Mouse (Mus musculus): ENCODE results near the gene Tbk1. TPM values are rescaled to one million over a fixed set of nuclear protein-coding genes. Genes with fewer than 3 reads are reported as not detected.
A peak's percentile ranks its signal among the peaks of the same experiment; 100 is the strongest.

Gene Tbk1
- polyA plus RNA-seq, 1 experiment from 2014 or later: 25.9 TPM

DNA sequence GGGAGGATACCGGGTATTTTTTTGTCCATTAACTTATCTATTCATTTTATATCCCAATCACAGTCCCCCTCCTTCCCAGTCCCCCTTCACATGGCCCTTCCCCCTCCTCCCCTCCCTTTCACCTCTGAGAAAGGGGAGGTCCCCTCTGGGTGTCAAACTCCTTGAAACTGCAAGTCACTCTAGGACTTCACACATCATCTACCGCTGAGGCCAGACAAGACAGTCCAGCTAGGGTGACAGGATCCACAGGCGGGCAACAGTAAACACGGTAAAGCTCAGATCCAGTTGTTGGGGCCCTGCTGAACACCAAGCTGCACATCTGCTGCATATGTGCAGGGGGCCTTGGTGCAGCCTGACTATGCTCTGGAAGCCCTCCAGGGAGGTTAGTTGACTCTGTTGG lies 51.6 kb downstream of the Tbk1 start:
- Histone ChIP-seq H3K27me3 (replicated peaks; ENCODE audit: insufficient read depth, low read length) (no peaks in the 10 kb centered on the region), H3K36me3 (ENCODE audit: insufficient read depth, low read length) (no peaks in the 10 kb centered on the region), H3K4me2 (replicated peaks; ENCODE audit: low read depth, low read length) (no peak overlapping the region), H3K4me3 (ENCODE audit: low read depth, low read length) (no peak overlapping the region), H3K27ac (ENCODE audit: low read length) (no peak overlapping the region), H3K9me3 (ENCODE audit: low read length) (no peaks in the 10 kb centered on the region), H3K9ac (replicated peaks; ENCODE audit: low read depth) (no peak overlapping the region), H3K4me1 (ENCODE audit: insufficient read depth, low read depth, low read length) (no peaks in the 10 kb centered on the region)
- DNase-seq (ENCODE audit: low spot score) (peak; percentile 18), ATAC-seq (no peak)
- TF ChIP-seq EP300 (IDR thresholded peaks at IDR 0.05): no peak
- TF ChIP-seq CTCF (IDR thresholded peaks at IDR 0.05): no peak
- WGBS: 39% methylated on average over 4 of the region's 4 CpGs

DNA sequence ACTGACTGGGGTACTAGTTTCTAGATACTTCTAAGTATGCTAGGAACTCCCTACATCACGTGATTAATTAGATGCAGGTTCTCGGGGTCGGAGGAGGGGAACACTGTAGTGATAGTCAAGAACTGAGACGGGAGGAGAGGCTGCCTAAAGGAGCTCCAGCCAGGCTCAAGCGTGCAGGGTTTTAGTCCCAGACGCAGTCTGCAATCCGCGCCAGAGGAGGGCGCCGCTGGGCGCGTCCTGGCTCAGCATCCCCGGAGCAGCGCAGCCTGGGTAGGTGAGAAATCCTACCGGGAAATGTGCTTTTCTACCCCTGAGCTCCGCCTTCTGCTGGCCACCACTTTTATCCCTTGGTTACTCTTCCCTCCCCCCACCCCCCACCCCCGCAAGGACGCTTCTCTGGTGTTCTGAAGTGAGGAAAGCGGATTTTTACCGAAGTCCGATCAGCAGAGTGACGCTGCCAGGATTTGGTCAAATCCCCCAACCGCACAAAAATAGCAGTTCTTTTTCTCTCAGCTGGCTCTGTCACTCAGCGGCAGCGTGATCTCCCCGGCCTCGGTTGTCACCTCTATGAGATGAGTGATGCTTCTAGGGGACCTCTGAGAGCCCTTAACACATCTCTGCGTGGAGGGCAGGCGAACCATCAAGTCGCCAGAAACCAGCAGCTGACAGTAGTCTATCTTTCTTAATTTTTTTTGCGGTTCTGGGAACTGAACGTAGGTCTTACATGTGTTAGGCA lies 53.3 kb downstream of the Tbk1 start:
- Histone ChIP-seq H3K36me3 (ENCODE audit: insufficient read depth, low read length) (no peaks in the 10 kb centered on the region), H3K9me3 (ENCODE audit: low read length) (no peaks in the 10 kb centered on the region), H3K4me3 (ENCODE audit: low read depth, low read length) (0 out of 2 replicates have a peak overlapping the region, but pooled peaks have one; percentile 19), H3K27me3 (replicated peaks; ENCODE audit: insufficient read depth, low read length) (no peaks in the 10 kb centered on the region), H3K27ac (ENCODE audit: low read length) (no peak overlapping the region), H3K4me2 (replicated peaks; ENCODE audit: low read depth, low read length) (peak overlapping the region; percentile 48), H3K4me1 (ENCODE audit: insufficient read depth, low read depth, low read length) (no peaks in the 10 kb centered on the region), H3K9ac (replicated peaks; ENCODE audit: low read depth) (0 out of 2 replicates have a peak overlapping the region, but pooled peaks have one; percentile 5)
- 9% methylated on average over 32 of the region's 32 CpGs for WGBS
- DNase-seq (ENCODE audit: low spot score): peak; percentile 45
- TF ChIP-seq EP300 (IDR thresholded peaks at IDR 0.05) (no peak), CTCF (IDR thresholded peaks at IDR 0.05) (peak; percentile 66)
- peak; percentile 60 for ATAC-seq

DNA sequence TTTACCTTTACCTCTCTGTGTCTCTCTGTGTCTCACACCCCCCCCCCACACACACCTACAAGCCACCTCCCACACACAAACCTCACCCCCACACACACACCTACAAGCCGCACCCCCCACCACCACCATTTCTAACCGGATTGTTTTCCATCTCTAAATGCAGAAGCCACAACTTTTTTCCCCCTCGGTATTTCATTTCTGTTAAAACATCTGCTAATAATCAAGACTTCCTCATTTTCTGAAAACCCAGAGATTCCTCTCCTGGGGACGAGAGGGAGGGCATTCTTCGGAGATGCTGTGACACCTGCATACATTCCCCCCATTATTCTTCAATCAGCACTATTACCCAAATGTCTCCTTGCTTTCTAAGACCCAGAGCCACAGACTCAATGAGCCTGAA lies 55.0 kb downstream of the Tbk1 start:
- Histone ChIP-seq H3K9me3 (ENCODE audit: low read length) (no peaks in the 10 kb centered on the region), H3K36me3 (ENCODE audit: insufficient read depth, low read length) (no peaks in the 10 kb centered on the region), H3K9ac (replicated peaks; ENCODE audit: low read depth) (no peak overlapping the region), H3K27me3 (replicated peaks; ENCODE audit: insufficient read depth, low read length) (no peaks in the 10 kb centered on the region), H3K27ac (ENCODE audit: low read length) (no peak overlapping the region), H3K4me3 (ENCODE audit: low read depth, low read length) (no peak overlapping the region), H3K4me1 (ENCODE audit: insufficient read depth, low read depth, low read length) (no peaks in the 10 kb centered on the region), H3K4me2 (replicated peaks; ENCODE audit: low read depth, low read length) (no peak overlapping the region)
- TF ChIP-seq CTCF (IDR thresholded peaks at IDR 0.05) (no peak), EP300 (IDR thresholded peaks at IDR 0.05) (no peak)
- DNase-seq (ENCODE audit: low spot score) (no peak), ATAC-seq (no peak)
- 71% methylated on average over 5 of the region's 5 CpGs for WGBS

- Histone ChIP-seq H3K9me3 (ENCODE audit: low read length) (no peaks in the 10 kb centered on the region), H3K4me2 (replicated peaks; ENCODE audit: low read depth, low read length) (no peak overlapping the region), H3K36me3 (ENCODE audit: insufficient read depth, low read length) (no peaks in the 10 kb centered on the region), H3K4me3 (ENCODE audit: low read depth, low read length) (no peak overlapping the region), H3K27ac (ENCODE audit: low read length) (no peak overlapping the region), H3K27me3 (replicated peaks; ENCODE audit: insufficient read depth, low read length) (no peaks in the 10 kb centered on the region), H3K9ac (replicated peaks; ENCODE audit: low read depth) (no peak overlapping the region), H3K4me1 (ENCODE audit: insufficient read depth, low read depth, low read length) (no peaks in the 10 kb centered on the region)
- no peak for ATAC-seq
- WGBS: 76% methylated on average over 8 of the region's 8 CpGs
- TF ChIP-seq CTCF (IDR thresholded peaks at IDR 0.05): no peak
- DNase-seq (ENCODE audit: low spot score): no peak
Observed at GRCm38 (mm10) chr10:121530365-121531003, 56.1 kb downstream of the Tbk1 start.

DNA sequence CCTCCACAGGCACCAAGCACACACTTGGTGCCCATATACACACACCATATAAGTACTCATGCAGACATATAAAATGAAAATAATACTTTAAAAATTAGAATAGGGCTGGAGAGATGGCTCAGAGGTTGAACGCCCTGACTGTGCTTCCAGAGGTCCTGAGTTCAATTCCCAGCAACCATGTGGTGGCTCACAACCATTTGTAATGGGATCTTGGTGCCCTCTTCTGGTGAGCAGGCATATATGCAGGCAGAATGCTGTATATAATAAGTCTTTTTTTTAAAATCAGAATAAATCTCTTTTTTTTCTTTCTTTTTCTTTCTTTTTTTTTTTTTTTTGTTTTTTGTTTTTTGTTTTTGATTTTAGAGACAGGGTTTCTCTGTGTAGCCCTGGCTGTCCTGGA lies 57.3 kb downstream of the Tbk1 start:
- no peak overlapping the region for H3K4me2 ChIP-seq (replicated peaks; ENCODE audit: low read depth, low read length)
- DNase-seq (ENCODE audit: low spot score) (no peak), ATAC-seq (no peak)
- H3K9ac ChIP-seq (replicated peaks; ENCODE audit: low read depth): no peak overlapping the region
- H3K4me1 ChIP-seq (ENCODE audit: insufficient read depth, low read depth, low read length): no peaks in the 10 kb centered on the region
- 0 out of 2 replicates have a peak, but pooled peaks have one; percentile 19 for TF ChIP-seq CTCF (IDR thresholded peaks at IDR 0.05)
- no peak for TF ChIP-seq EP300 (IDR thresholded peaks at IDR 0.05)
- H3K27ac ChIP-seq (ENCODE audit: low read length): no peak overlapping the region
- no peak overlapping the region for H3K4me3 ChIP-seq (ENCODE audit: low read depth, low read length)
- H3K9me3 ChIP-seq (ENCODE audit: low read length): no peaks in the 10 kb centered on the region
- WGBS: 100% methylated on average over 1 of the region's 1 CpGs
- no peaks in the 10 kb centered on the region for H3K36me3 ChIP-seq (ENCODE audit: insufficient read depth, low read length)
- no peaks in the 10 kb centered on the region for H3K27me3 ChIP-seq (replicated peaks; ENCODE audit: insufficient read depth, low read length)

GRCm38 (mm10) chr10:121528470-121528869 lies 58.1 kb downstream of the Tbk1 start:
- ATAC-seq (no peak), DNase-seq (ENCODE audit: low spot score) (no peak)
- WGBS: 43% methylated on average over 3 of the region's 3 CpGs
- no peaks in the 10 kb centered on the region for H3K27me3 ChIP-seq (replicated peaks; ENCODE audit: insufficient read depth, low read length)
- no peaks in the 10 kb centered on the region for H3K36me3 ChIP-seq (ENCODE audit: insufficient read depth, low read length)
- no peaks in the 10 kb centered on the region for H3K9me3 ChIP-seq (ENCODE audit: low read length)
- no peak overlapping the region for H3K9ac ChIP-seq (replicated peaks; ENCODE audit: low read depth)
- TF ChIP-seq CTCF (IDR thresholded peaks at IDR 0.05) (no peak), EP300 (IDR thresholded peaks at IDR 0.05) (no peak)
- H3K4me2 ChIP-seq (replicated peaks; ENCODE audit: low read depth, low read length): no peak overlapping the region
- no peak overlapping the region for H3K4me3 ChIP-seq (ENCODE audit: low read depth, low read length)
- no peak overlapping the region for H3K27ac ChIP-seq (ENCODE audit: low read length)
- H3K4me1 ChIP-seq (ENCODE audit: insufficient read depth, low read depth, low read length): no peaks in the 10 kb centered on the region

All from lung, postnatal 0 days (tissue).